Mouse (Mus musculus): ENCODE measurements around the gene Sv2a. TPM values are rescaled to one million over a fixed set of nuclear protein-coding genes. Genes with fewer than 3 reads are reported as not detected.

The Sv2a gene
- 3.8 TPM for polyA plus RNA-seq (2015; fragmentation: Illumina TruSeq; extraction: RNeasy Lipid Tissue Mini Kit (QIAGEN cat#74804); ENCODE audit: insufficient read depth, low read depth, low replicate concordance)

DNA sequence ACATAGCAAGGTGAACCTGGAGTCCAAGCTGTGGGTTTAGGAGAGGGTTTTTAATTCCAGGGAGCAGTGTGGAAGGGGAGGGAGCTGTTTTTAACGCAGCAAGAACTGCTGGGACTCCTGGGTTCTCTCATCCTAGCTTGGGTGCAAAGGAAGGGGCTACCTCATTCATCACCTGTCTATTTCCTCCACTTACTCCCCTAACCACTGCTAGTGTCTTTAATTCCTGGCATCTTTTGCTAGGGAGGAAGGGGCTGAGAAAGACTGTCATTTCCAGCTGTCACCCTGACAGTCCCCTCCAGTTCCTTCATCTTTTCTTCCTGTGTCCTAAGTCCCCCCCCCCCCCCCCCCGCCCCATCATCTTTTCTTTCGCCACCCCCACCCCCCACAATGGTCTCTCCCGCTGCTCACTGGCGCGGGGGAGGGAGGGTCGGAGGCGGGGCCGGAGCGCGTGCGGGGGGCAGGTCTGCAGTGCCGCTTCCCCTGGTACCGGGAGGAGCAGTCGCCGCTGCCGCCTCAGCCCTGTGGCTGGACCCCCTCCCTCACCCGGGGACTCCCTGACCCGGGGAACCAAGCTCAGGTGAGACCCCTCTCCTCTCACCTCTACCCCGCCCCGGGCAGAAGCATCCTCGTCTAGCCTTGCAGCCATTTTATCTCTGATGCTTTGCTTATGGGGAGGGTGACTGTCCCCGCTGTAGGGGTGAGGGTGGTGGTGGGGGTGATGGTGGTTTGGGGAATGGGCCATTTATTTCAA is at the start of gene Sv2a:
TSS of gene Sv2a (plus strand) at position 425 of the 751 bp plus-strand sequence.

DNA sequence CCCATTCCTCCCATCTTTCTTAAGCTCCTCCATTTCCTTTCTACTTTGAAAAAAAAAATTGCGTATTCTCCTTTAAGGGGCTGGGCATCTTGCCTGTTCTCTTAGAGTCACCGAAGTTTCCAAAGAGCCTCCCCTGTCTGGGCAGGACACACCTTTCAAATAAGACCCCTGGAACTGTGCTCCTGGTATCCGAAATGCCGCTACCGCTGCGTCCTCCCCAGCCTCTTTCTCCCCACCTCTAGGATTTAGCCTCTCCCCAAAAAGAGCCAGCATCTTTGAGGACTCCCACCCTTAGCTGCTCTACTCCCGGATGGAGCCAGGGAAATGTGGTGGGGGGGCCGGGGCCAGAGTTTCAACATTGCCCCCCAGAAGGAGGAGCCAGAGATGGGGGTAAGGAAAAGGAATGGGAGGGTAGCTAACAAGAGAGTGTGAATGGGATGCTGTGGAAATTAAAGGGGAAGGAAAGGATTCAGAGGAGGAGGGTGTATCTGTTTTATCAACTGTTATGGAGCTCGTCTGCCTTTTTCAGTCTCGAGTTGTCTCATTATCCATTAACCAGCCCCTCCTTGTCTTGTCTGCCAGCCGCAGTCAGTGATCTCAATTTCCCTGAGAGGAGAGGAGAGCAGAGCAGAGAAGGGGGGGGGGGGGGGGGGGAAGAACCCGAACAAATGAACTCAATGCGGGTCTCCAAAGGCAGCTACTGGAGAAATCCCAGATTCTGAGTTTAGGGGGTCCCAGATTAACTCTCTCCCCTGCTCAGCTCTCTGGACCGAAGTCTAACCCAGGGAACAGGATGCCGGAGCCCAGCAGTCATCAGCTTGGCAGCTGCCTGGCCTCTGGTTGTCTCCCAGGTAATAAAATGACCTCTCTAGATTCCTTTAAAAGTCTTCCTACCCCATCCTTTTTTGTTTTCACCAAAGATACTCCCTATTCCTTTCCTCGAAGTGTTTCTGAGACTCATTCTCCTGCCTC is 18.8 kb upstream of the Sv2a start, which contains the start of gene Mtmr11:
TSS of gene Mtmr11 (plus strand) at position 136 of the 972 bp plus-strand sequence.

DNA sequence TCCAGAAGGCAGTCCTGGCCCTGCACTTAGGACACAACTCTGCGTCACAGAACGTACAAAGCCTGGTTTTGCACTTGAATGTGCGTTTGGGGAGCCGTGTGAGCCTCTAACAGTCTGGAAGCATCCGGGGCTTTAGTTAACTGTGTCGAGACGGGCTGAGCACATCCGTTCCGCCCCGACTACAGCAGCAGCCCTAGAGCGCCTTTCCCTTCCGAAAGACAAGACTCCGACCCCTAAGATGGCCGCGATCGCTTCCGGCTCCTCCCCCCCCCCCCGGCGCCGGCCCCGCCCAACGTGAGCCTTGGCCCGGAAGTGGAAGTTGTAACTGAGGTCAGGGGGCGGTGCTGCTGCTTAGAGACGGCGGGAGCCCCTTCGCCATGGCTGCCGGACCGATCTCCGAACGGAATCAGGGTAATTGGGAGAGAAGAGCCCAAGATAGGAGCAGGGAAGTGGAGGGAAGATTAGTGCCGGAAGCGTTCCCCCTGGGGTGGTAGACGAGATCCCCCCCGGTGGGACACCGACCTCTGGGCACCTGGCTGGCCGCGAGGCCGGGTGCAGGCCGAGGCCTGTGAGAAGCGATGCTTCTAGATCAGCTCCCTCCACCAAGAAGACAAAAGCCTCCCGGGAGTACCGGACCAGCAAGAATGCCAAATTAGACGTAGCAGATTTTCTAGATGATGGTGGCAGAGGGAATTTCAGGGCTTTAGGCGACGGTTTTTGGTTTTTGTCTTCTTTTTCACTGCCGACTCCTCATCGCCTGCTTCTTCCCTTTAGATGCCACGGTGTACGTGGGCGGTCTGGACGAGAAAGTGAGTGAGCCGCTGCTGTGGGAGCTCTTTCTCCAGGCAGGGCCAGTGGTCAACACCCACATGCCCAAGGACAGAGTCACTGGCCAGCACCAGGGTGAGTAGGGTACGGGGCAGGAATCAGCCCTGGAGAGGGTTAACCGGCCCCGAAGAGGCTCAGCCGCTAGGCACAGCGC is 8.5 kb upstream of the Sv2a start, which contains the start of gene Sf3b4:
TSS of gene Sf3b4 (plus strand) at position 136 of the 982 bp plus-strand sequence.

DNA sequence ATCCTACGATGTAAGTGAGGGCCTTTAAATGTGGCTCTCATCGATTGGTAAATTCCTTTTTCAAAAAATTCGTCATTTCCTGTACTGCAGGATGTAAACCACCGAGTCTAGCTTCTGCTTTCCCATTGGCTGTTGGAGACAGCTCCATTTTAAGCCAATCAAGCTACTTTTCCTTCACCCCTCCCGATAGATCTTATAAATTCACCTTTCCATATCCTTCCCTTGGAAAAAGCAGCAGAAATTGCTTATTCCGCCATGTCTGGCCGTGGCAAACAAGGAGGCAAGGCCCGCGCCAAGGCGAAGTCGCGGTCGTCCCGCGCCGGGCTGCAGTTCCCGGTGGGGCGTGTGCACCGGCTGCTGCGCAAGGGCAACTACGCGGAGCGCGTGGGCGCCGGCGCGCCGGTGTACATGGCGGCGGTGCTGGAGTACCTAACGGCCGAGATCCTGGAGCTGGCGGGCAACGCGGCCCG is 38.7 kb downstream of the Sv2a start, which contains the start of the genes Bola1 and Hist2h2ab:
TSS of gene Bola1 (minus strand) at position 49 of the 470 bp plus-strand sequence.
TSS of gene Hist2h2ab (plus strand) at position 205 of the 470 bp plus-strand sequence.

DNA sequence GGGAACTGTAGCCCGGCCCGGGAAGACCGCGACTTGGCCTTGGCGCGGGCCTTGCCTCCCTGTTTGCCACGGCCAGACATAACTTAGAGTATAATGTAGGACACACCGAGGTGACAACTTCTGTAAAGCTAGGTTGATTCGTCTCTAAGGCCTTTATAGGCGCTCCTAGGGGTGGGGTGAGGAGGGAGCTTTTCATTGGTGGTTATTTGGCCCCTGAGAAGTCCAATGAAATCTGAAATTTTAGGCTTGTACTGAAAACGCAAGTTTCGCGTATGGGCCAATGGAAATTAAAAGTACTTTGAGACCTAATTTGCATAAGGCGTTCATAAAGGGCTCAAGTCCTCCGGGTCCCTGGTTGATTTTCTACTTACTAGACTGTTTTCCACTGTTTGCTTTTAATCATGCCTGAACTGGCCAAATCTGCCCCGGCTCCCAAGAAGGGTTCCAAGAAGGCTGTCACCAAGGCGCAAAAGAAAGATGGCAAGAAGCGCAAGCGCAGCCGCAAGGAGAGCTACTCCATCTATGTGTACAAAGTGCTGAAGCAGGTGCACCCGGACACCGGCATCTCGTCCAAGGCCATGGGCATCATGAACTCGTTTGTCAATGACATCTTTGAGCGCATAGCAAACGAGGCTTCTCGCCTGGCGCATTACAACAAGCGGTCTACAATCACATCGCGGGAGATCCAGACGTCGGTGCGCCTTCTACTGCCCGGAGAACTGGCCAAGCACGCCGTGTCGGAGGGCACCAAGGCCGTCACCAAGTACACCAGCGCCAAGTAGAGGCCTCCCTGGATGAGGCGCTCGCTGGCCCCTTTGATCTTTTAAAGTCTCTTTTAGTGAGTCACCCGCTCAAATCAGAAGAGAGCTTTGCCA is 40.1 kb downstream of the Sv2a start, which contains the start of the genes Hist2h2ac and Hist2h2be:
TSS of gene Hist2h2ac (minus strand) at position 116 of the 875 bp plus-strand sequence.
TSS of gene Hist2h2be (plus strand) at position 355 of the 875 bp plus-strand sequence.

DNA sequence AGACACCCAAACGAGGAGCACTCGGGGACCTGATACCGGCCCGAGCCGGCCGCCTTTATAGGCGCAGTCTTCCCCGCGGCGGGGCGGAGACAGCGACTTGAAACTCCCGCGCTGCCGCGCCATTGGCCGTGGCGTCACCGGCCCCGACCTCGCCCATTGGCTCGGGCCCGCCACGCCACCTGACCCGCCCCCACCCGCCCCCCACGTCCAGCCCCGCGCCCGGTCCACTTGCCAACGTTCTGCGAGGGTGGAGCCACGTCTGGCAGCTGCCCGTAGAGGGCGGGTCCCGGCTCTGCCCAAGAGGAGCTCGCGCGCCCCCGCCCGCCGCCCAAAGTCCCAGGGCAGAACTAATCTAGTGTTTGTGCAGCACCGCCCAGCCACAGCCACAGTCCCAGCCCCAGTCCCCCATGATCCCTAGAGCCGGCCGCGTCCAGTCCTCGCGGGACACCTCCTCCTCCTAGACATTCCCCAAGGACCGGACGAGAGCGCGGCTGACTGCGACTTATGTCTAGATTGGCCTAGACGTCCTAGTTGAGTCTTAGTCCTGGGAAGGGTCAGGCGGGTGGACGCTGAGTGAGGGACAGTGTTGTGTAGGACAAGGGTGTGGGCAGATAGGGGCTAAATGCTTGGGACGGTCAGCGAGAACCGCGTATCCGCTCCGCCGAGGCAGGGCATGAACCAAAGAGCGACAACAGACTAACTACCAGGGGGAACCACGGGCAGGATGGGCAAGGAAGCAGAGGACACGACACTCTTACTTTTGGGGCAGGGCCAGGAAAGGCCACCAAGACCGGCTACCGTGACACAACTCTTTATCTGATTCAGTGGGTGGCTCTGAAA is 58.2 kb downstream of the Sv2a start, which contains the start of gene Hist2h3c2:
TSS of gene Hist2h3c2 (minus strand) at position 174 of the 840 bp plus-strand sequence.

DNA sequence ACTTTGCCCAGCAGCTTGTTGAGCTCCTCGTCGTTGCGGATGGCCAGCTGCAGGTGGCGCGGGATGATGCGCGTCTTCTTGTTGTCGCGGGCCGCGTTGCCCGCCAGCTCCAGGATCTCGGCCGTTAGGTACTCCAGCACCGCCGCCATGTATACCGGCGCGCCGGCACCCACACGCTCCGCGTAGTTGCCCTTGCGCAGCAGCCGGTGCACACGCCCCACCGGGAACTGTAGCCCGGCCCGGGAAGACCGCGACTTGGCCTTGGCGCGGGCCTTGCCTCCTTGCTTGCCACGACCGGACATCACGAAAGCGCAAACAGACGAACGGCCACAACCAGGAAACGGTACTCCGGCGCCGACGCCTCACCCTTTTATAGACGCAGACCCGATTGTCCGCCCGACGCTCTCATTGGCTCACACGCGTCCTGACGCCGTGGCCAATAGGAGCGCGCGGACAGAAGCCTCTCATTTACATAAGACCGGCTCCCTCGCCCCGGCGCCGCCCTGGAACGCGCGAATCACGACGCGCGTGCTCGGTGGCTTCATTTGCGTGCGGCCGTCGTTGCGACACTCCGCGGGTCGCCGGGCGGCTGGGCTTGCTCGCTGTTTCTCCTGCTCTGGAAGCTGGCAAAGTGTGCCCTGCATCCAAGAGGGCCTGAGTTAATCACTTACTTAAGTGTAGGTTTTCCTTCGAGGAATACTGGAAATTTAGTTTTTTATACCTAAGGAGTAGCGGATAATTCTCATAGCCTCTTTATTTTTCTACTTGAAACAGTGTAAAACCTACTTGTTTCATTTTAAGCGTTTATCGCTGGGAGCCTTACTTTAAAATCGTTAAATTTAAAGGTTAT is 59.2 kb downstream of the Sv2a start, which contains the start of gene Hist2h2aa2:
TSS of gene Hist2h2aa2 (minus strand) at position 328 of the 850 bp plus-strand sequence.

Other genes with a start within 250 kb of the Sv2a start
- 14.3 TPM for gene Plekho1, start 185.2 kb upstream of the Sv2a start, polyA plus RNA-seq (2015; fragmentation: Illumina TruSeq; extraction: RNeasy Lipid Tissue Mini Kit (QIAGEN cat#74804); ENCODE audit: insufficient read depth, low read depth, low replicate concordance)
- gene Vps45, start 122.7 kb upstream of the Sv2a start, polyA plus RNA-seq (2015; fragmentation: Illumina TruSeq; extraction: RNeasy Lipid Tissue Mini Kit (QIAGEN cat#74804); ENCODE audit: insufficient read depth, low read depth, low replicate concordance): 7.2 TPM
- 4.3 TPM for gene Otud7b, start 76.6 kb upstream of the Sv2a start, polyA plus RNA-seq (2015; fragmentation: Illumina TruSeq; extraction: RNeasy Lipid Tissue Mini Kit (QIAGEN cat#74804); ENCODE audit: insufficient read depth, low read depth, low replicate concordance)
- 4.8 TPM for gene Mtmr11, start 19.1 kb upstream of the Sv2a start, polyA plus RNA-seq (2015; fragmentation: Illumina TruSeq; extraction: RNeasy Lipid Tissue Mini Kit (QIAGEN cat#74804); ENCODE audit: insufficient read depth, low read depth, low replicate concordance)
- 11.0 TPM for gene Sf3b4, start 8.8 kb upstream of the Sv2a start, polyA plus RNA-seq (2015; fragmentation: Illumina TruSeq; extraction: RNeasy Lipid Tissue Mini Kit (QIAGEN cat#74804); ENCODE audit: insufficient read depth, low read depth, low replicate concordance)
- gene Bola1, start 38.6 kb downstream of the Sv2a start, polyA plus RNA-seq (2015; fragmentation: Illumina TruSeq; extraction: RNeasy Lipid Tissue Mini Kit (QIAGEN cat#74804); ENCODE audit: insufficient read depth, low read depth, low replicate concordance): 9.0 TPM
- gene Hist2h2ab, start 38.7 kb downstream of the Sv2a start, polyA plus RNA-seq (2015; fragmentation: Illumina TruSeq; extraction: RNeasy Lipid Tissue Mini Kit (QIAGEN cat#74804); ENCODE audit: insufficient read depth, low read depth, low replicate concordance): not detected
- gene Hist2h2ac, start 39.7 kb downstream of the Sv2a start, polyA plus RNA-seq (2015; fragmentation: Illumina TruSeq; extraction: RNeasy Lipid Tissue Mini Kit (QIAGEN cat#74804); ENCODE audit: insufficient read depth, low read depth, low replicate concordance): not detected
- gene Hist2h2be, start 40.0 kb downstream of the Sv2a start, polyA plus RNA-seq (2015; fragmentation: Illumina TruSeq; extraction: RNeasy Lipid Tissue Mini Kit (QIAGEN cat#74804); ENCODE audit: insufficient read depth, low read depth, low replicate concordance): 3.3 TPM
- gene Hist2h3c2, start 58.0 kb downstream of the Sv2a start, polyA plus RNA-seq (2015; fragmentation: Illumina TruSeq; extraction: RNeasy Lipid Tissue Mini Kit (QIAGEN cat#74804); ENCODE audit: insufficient read depth, low read depth, low replicate concordance): not detected
- gene Hist2h2aa2, start 59.1 kb downstream of the Sv2a start, polyA plus RNA-seq (2015; fragmentation: Illumina TruSeq; extraction: RNeasy Lipid Tissue Mini Kit (QIAGEN cat#74804); ENCODE audit: insufficient read depth, low read depth, low replicate concordance): 53.9 TPM
- gene Hist2h2aa1, start 64.3 kb downstream of the Sv2a start, polyA plus RNA-seq (2015; fragmentation: Illumina TruSeq; extraction: RNeasy Lipid Tissue Mini Kit (QIAGEN cat#74804); ENCODE audit: insufficient read depth, low read depth, low replicate concordance): 9.9 TPM
- gene Hist2h3c1, start 65.5 kb downstream of the Sv2a start, polyA plus RNA-seq (2015; fragmentation: Illumina TruSeq; extraction: RNeasy Lipid Tissue Mini Kit (QIAGEN cat#74804); ENCODE audit: insufficient read depth, low read depth, low replicate concordance): 5.1 TPM
- gene Hist2h4, start 82.2 kb downstream of the Sv2a start, polyA plus RNA-seq (2015; fragmentation: Illumina TruSeq; extraction: RNeasy Lipid Tissue Mini Kit (QIAGEN cat#74804); ENCODE audit: insufficient read depth, low read depth, low replicate concordance): 2.5 TPM
- not detected for gene Hist2h3b, start 87.5 kb downstream of the Sv2a start, polyA plus RNA-seq (2015; fragmentation: Illumina TruSeq; extraction: RNeasy Lipid Tissue Mini Kit (QIAGEN cat#74804); ENCODE audit: insufficient read depth, low read depth, low replicate concordance)
- not detected for gene Hist2h2bb, start 88.6 kb downstream of the Sv2a start, polyA plus RNA-seq (2015; fragmentation: Illumina TruSeq; extraction: RNeasy Lipid Tissue Mini Kit (QIAGEN cat#74804); ENCODE audit: insufficient read depth, low read depth, low replicate concordance)
- gene Fcgr1, start 112.8 kb downstream of the Sv2a start, polyA plus RNA-seq (2015; fragmentation: Illumina TruSeq; extraction: RNeasy Lipid Tissue Mini Kit (QIAGEN cat#74804); ENCODE audit: insufficient read depth, low read depth, low replicate concordance): 0.61 TPM